Mouse (Mus musculus) urinary bladder, postnatal 0 days (tissue): ENCODE results near the gene Olfr713. TPM values are rescaled to one million over a fixed set of nuclear protein-coding genes. Genes with fewer than 3 reads are reported as not detected.

Experiments used
- polyA plus RNA-seq: library from polyadenylated mRNA; unstranded; fragments of >200 nt; fragmentation: Nextera tagmentation; extraction: Ambion mirVana; gene quantifications from 2 replicates; pipeline ENCODE4 v1.2.1, GENCODE M21; 2015

Olfr713 gene
- not detected in 2 replicates for polyA plus RNA-seq

GRCm38 (mm10) chr7:107030874-107031273 lies at the start of gene Olfr713:
TSS of gene Olfr713 (plus strand) at chr7:107031174.

GRCm38 (mm10) chr7:107005972-107006371 lies 25.0 kb upstream of the Olfr713 start, which contains the start of gene Olfr2:
TSS of gene Olfr2 (minus strand) at chr7:107006072.

GRCm38 (mm10) chr7:107070681-107071080 lies 39.7 kb downstream of the Olfr713 start, which contains the start of gene Olfr714:
TSS of gene Olfr714 (plus strand) at chr7:107070981.

Other genes starting within 250 kb of the Olfr713 start
- gene Olfr699, start 238.0 kb upstream of the Olfr713 start, polyA plus RNA-seq: not detected in 2 replicates
- gene Olfr700, start 222.3 kb upstream of the Olfr713 start, polyA plus RNA-seq: not detected in 2 replicates
- gene Olfr701, start 217.0 kb upstream of the Olfr713 start, polyA plus RNA-seq: not detected in 2 replicates
- gene Olfr702, start 197.3 kb upstream of the Olfr713 start, polyA plus RNA-seq: not detected in 2 replicates
- not detected in 2 replicates for gene Olfr703, start 187.8 kb upstream of the Olfr713 start, polyA plus RNA-seq
- not detected in 2 replicates for gene Olfr704, start 168.0 kb upstream of the Olfr713 start, polyA plus RNA-seq
- gene Olfr705, start 154.3 kb upstream of the Olfr713 start, polyA plus RNA-seq: not detected in 2 replicates
- not detected in 2 replicates for gene Olfr706, start 143.0 kb upstream of the Olfr713 start, polyA plus RNA-seq
- not detected in 2 replicates for gene Olfr707, start 129.9 kb upstream of the Olfr713 start, polyA plus RNA-seq
- not detected in 2 replicates for gene Olfr1532-ps1, start 123.2 kb upstream of the Olfr713 start, polyA plus RNA-seq
- gene Olfr709-ps1, start 99.0 kb upstream of the Olfr713 start, polyA plus RNA-seq: not detected in 2 replicates
- gene Olfr710, start 82.9 kb upstream of the Olfr713 start, polyA plus RNA-seq: not detected in 2 replicates
- gene Olfr6, start 67.2 kb upstream of the Olfr713 start, polyA plus RNA-seq: not detected in 2 replicates
- gene Olfr711, start 55.7 kb upstream of the Olfr713 start, polyA plus RNA-seq: not detected in 2 replicates
- gene Olfr2, start 25.1 kb upstream of the Olfr713 start, polyA plus RNA-seq: not detected in 2 replicates
- not detected in 2 replicates for gene Olfr714, start 39.8 kb downstream of the Olfr713 start, polyA plus RNA-seq
- gene Olfr17, start 62.0 kb downstream of the Olfr713 start, polyA plus RNA-seq: not detected in 2 replicates
- not detected in 2 replicates for gene Olfr715b, start 79.2 kb downstream of the Olfr713 start, polyA plus RNA-seq
- gene Olfr715, start 99.9 kb downstream of the Olfr713 start, polyA plus RNA-seq: not detected in 2 replicates
- gene Olfr716, start 107.2 kb downstream of the Olfr713 start, polyA plus RNA-seq: not detected in 2 replicates
- not detected in 2 replicates for gene Nlrp14, start 135.8 kb downstream of the Olfr713 start, polyA plus RNA-seq
- not detected in 2 replicates for gene Rbmxl2, start 178.3 kb downstream of the Olfr713 start, polyA plus RNA-seq